Mouse (Mus musculus) liver, adult 2 months (tissue): ENCODE data around the gene Pdik1l. TPM values are rescaled to one million over a fixed set of nuclear protein-coding genes. Genes with fewer than 3 reads are reported as not detected.

ENCODE experiments used
- DNase-seq: peaks from one replicate; pipeline ENCODE4 v3.0.0-alpha.2; 2011; ENCODE audit warnings: low read depth, low spot score; ENCODE audit errors: extremely low read depth
- H3K27ac ChIP-seq: fragments of 200-500 bp; replicated peaks from 2 replicates; pipeline ENCODE4 v1.5.1; 2012; ENCODE audit warnings: low read depth, mild to moderate bottlenecking, control low read depth, inconsistent platforms, low read length; ENCODE audit not compliant: insufficient read depth
- H3K27me3 ChIP-seq: fragments of 200-500 bp; 2 replicates; pipeline ENCODE4 v1.6.1; 2012; ENCODE audit warnings: mild to moderate bottlenecking, moderate library complexity, low read length, inconsistent platforms; ENCODE audit not compliant: control insufficient read depth, insufficient read depth
- H3K36me3 ChIP-seq: fragments of 200-500 bp; 2 replicates; pipeline ENCODE4 v1.6.1; 2012; ENCODE audit warnings: low read length, inconsistent platforms; ENCODE audit not compliant: control insufficient read depth, insufficient read depth
- H3K4me1 ChIP-seq: fragments of 200-500 bp; 2 replicates; pipeline ENCODE4 v1.6.1; 2011; ENCODE audit warnings: low read length; ENCODE audit not compliant: control insufficient read depth, insufficient read depth
- H3K4me3 ChIP-seq: fragments of 200-500 bp; 2 replicates; pipeline ENCODE4 v1.5.1; 2011; ENCODE audit warnings: low read depth, mild to moderate bottlenecking, control low read depth, low read length, moderate library complexity; ENCODE audit not compliant: insufficient read depth
- H3K79me2 ChIP-seq: fragments of 200-500 bp; 2 replicates; pipeline ENCODE4 v1.6.1; 2012; ENCODE audit warnings: inconsistent platforms, mild to moderate bottlenecking, low read length, moderate library complexity; ENCODE audit not compliant: control insufficient read depth, insufficient read depth
- H3K9ac ChIP-seq: fragments of 200-500 bp; 2 replicates; pipeline ENCODE4 v1.6.1; 2012; ENCODE audit warnings: low read depth, mild to moderate bottlenecking, control low read depth, inconsistent platforms, low read length
- CTCF ChIP-seq: fragments of 200-500 bp; IDR thresholded peaks from 2 replicates; pipeline ENCODE4 v1.5.1; 2011; ENCODE audit warnings: low read depth, low read length, control low read depth
- POLR2A ChIP-seq: fragments of 200-500 bp; IDR thresholded peaks from 2 replicates; pipeline ENCODE4 v1.6.1; 2011; ENCODE audit warnings: low read length, control low read depth; ENCODE audit not compliant: insufficient read depth; ENCODE audit errors: extremely low read depth
- WGBS: fragments of 180-500 bp; shearing (Covaris S2); methylation state at CpG from one replicate; pipeline ENCODE4 v1.1.7; 2018; 5-methylcytosine and 5-hydroxymethylcytosine counted together
- polyA plus RNA-seq: library from polyadenylated mRNA; depleted of rRNA; stranded (reverse); fragments of >200 nt; gene quantifications from 2 replicates; pipeline ENCODE4 v1.2.3, GENCODE M21; 2012
- total RNA-seq: library from RNA; depleted of rRNA; stranded (reverse); fragments of >200 nt; gene quantifications from 2 replicates; pipeline ENCODE4 v1.2.3, GENCODE M21; 2014

The Pdik1l gene
- total and polyA plus RNA-seq, 2 experiments = 2.7 to 7.8 TPM

- TF ChIP-seq CTCF (peak; percentile 90), POLR2A (no peak)
- no peak overlapping the region for H3K4me3 ChIP-seq
- peak; percentile 41 for DNase-seq
- no peak overlapping the region for H3K27ac ChIP-seq
- H3K9ac ChIP-seq = no peak overlapping the region
- no peaks in the 10 kb centered on the region for H3K36me3 ChIP-seq
- H3K27me3 ChIP-seq = no peaks in the 10 kb centered on the region
- WGBS = 31% methylated on average over 6 of the region's 6 CpGs
- H3K79me2 ChIP-seq = no peaks in the 10 kb centered on the region
- no peaks in the 10 kb centered on the region for H3K4me1 ChIP-seq
These were observed 24.5 kb downstream of the Pdik1l start for GRCm38 (mm10) chr4:134263191-134263590.

- H3K36me3 ChIP-seq = no peaks in the 10 kb centered on the region
- no peaks in the 10 kb centered on the region for H3K4me1 ChIP-seq
- DNase-seq = no peak
- TF ChIP-seq POLR2A (no peak), CTCF (no peak)
- H3K27me3 ChIP-seq = peaks cover 9% of the 10 kb centered on the region; the same call in 1 of the 2 replicates
- H3K79me2 ChIP-seq = no peaks in the 10 kb centered on the region
- WGBS = 55% methylated on average over 11 of the region's 11 CpGs
- H3K9ac ChIP-seq = no peak overlapping the region
- no peak overlapping the region for H3K4me3 ChIP-seq
- no peak overlapping the region for H3K27ac ChIP-seq
These were observed 29.3 kb downstream of the Pdik1l start for GRCm38 (mm10) chr4:134258354-134258753.

- peaks cover 9% of the 10 kb centered on the region for H3K27me3 ChIP-seq
- H3K36me3 ChIP-seq = no peaks in the 10 kb centered on the region
- no peak for TF ChIP-seq CTCF
- TF ChIP-seq POLR2A = no peak
- DNase-seq = no peak
- H3K4me1 ChIP-seq = no peaks in the 10 kb centered on the region
- H3K4me3 ChIP-seq = no peak overlapping the region
- H3K9ac ChIP-seq = no peak overlapping the region
- no peaks in the 10 kb centered on the region for H3K79me2 ChIP-seq
- 67% methylated on average over 11 of the region's 11 CpGs for WGBS
- no peak overlapping the region for H3K27ac ChIP-seq
These were observed 30.3 kb downstream of the Pdik1l start for GRCm38 (mm10) chr4:134257198-134258009.

GRCm38 (mm10) chr4:134256407-134257197, 31.1 kb downstream of the Pdik1l start:
- Histone ChIP-seq H3K36me3 (no peaks in the 10 kb centered on the region), H3K9ac (no peak overlapping the region), H3K4me1 (no peaks in the 10 kb centered on the region), H3K27me3 (peaks cover 17% of the 10 kb centered on the region), H3K79me2 (no peaks in the 10 kb centered on the region), H3K4me3 (no peak overlapping the region), H3K27ac (no peak overlapping the region)
- 45% methylated on average over 19 of the region's 19 CpGs for WGBS
- no peak for DNase-seq
- TF ChIP-seq CTCF (no peak), POLR2A (no peak)

- 64% methylated on average over 4 of the region's 4 CpGs for WGBS
These were observed 31.8 kb downstream of the Pdik1l start for GRCm38 (mm10) chr4:134255854-134256253.

More at GRCm38 (mm10) chr4:134255854-134256253, 31.8 kb downstream of the Pdik1l start:
- Histone ChIP-seq H3K79me2 (no peaks in the 10 kb centered on the region), H3K27ac (no peak overlapping the region), H3K9ac (no peak overlapping the region), H3K4me3 (no peak overlapping the region), H3K36me3 (no peaks in the 10 kb centered on the region), H3K4me1 (no peaks in the 10 kb centered on the region), H3K27me3 (peaks cover 24% of the 10 kb centered on the region)
- DNase-seq = no peak
- TF ChIP-seq CTCF = no peak
- TF ChIP-seq POLR2A = no peak
